Mouse (Mus musculus) adrenal gland, postnatal 14 days (tissue): ENCODE measurements at regions not wholly inside any gene's neighbourhood (a gene's known extent, or its start where the extent isn't known, plus 50 kb on each side); places are given as distances from the start of the nearest gene placed in this dataset.
A peak's percentile ranks its signal among the peaks of the same experiment; 100 is the strongest.

Source experiments
- DNase-seq: peaks from one replicate; pipeline ENCODE4 v3.0.0; 2021; ENCODE audit warnings: mixed read lengths

DNA sequence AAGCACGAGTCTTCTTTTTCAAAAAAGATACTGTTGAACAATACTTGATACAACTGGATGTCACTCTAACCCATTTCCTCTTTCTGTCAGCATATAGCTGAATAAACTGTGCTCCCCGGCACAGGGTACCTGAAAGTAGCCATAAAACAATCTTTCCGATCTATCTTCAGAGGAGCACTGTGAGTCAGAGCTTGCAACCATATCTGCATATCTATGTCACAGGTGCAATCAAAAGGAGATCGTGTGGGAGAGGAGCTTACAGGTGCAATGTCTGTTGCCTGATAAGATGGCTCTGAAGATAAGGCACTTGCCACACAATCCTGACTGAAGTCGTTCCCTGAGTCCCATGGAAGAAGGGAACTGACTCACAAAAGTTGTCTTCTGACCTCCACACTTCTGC lies 58.5 kb upstream of the Hnrnpa3 start:
- DNase-seq, result no peak

GRCm38 (mm10) chr2:75603175-75603871 lies 55.7 kb upstream of the Hnrnpa3 start:
- DNase-seq, result peak; percentile 69

DNA sequence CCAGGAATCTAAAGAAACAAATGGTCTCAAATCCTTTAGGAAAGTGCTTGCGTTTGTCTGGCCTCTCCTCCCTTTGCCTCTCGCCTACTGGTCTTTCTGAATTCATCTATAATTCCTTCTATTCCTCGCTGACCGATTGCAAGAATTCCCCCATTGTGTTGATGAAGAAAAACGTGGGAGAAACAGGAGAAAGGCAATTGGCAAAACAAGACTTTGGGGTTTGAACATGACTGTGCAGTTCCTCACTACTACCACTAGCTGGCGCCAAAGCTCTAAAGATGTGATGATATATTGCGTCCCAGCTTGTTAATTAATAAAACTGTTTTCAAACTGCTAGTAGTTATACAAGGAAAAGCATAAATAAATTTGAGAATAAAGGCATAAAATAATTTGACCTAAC lies 53.4 kb upstream of the Hnrnpa3 start:
- DNase-seq, result peak; percentile 76

DNA sequence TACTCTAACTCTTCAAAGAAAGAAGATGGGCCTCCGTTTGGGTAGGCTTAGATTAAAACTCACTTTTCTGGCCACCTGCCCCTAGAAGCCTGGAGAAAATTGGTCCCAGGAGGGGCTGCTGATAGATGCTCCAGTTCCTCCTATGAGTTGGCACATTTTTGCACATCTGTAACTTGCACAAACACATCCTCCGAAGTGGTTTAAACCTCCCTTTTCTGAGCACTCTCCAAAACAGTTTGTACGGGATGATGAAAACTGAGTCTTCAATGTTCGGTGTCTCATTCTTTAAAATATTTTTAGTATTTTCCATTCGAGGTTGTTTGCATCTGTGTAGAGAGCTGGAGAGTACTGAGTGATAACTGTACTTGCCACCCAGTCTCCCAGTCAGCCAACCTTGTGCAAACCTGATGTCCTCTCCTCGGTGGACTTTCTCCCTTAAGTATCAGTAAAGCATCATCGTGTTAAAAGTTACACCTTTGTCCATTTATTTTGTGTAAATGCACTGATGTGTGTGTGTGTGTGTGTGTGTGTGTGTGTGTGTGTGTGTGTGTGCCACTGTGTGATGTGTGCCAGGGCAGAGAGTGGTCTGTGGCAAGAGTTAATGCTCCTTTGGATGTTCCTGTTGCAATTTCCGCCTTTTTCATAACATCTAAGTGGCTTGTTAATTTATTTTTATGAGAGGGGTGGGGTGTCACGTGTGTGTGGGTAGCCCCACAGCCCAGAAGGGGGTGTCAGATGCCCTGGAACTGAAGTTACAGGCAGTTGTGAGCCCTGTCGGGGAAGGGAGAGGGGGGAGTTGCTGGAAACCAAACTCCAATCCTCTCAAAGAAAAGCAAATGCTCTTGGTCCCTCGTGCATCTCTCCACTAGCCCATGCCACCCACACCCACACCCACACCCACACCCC lies 51.8 kb upstream of the Hnrnpa3 start:
- no peak for DNase-seq

GRCm38 (mm10) chr2:75607958-75608357 lies 51.1 kb upstream of the Hnrnpa3 start:
- DNase-seq, result no peak

DNA sequence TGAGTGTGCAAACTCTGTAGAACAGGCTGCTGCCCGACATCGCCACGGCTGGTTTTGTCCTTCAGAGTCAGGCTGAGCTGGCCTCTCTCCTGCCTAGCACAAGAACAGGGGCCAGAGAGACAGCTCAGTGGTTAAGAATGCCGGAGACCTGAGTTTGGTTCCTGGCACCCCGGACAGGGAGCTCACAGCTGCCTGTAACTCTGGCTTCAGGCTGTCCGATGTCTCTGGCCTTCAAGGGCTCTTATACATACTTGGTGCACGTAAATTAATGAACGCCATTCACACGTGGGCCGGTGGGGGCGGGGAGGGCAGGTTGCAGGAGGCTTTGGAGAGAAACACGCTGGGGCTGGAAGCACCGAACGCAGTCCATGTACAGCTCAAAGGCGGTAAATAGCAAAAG lies 50.6 kb upstream of the Hnrnpa3 start:
- DNase-seq, result peak; percentile 68

DNA sequence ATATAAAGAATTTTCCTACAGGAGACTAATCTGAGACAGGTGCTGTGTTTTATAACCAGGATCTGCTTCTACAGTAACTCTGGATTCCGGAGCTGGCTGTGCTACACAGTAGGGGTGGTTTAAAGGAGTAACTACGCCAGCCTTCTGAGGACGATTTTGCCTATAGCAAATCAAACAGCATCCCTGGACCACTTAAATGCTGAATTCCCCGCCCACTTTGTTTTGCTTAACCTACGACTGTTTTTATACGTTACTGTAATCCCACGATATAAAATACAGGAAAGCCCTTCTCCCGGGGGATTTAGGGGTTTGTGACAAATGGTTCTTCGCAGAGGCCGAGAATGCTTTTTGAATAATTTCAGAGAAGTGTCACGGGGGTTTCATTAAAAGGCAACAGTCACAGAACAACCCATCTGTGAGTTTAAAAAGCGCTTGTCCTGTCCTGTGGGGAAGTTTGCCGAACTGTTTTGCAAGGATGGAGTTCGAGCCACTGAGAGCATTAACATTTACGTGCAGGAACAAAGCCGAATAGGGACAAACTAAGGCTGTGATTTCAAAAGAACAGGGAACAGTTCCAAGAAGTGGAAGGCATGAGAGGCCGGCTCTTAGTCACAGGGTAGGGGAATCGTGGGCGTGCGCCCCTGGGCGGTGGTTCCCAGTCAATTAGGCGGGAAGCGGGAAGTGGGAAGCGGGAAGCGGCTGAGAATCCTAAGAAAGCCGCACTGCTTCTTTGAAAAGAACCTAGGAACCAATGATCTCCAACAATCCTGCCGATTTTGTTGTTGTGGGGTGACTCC lies 49.7 kb upstream of the Hnrnpa3 start:
- peak; percentile 59 for DNase-seq
